Mouse (Mus musculus): ENCODE measurements around the gene Proz. TPM values are rescaled to one million over a fixed set of nuclear protein-coding genes. Genes with fewer than 3 reads are reported as not detected.

Proz gene
- total RNA-seq, 2 experiments from 2014 or later: not detected

DNA sequence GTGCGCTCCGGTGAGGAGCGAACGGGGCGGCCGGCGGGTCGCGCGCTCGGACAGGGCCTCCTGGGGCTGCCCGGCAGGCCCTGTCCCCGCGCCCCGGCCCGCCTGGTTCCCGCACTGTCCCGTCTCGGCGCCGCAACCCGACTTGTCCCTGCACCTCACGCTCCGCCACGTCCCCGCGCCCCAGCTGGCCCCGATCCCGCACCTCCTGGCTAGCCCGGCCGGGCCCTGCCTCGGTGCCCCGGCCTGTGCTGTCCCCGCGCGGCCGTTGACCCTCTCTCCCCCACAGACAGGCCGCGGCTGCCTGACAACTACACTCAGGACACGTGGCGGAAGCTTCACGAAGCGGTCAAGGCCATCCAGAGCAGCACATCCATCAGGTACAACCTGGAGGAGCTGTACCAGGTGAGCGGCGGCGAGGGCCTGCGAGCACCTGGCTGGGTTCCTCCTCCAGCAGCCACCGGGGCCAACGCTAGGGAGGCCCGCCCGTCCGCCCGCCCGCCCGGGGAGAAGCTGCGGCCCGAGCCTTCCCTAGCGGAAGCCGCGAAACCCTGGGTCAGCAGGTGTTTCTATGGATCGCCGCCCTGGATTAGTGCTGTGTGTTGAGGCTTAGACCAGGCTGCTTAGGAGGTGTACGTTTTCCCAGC, 45.3 kb downstream of the Proz start:
- DNase-seq (ENCODE audit: low spot score): peak; percentile 24

DNA sequence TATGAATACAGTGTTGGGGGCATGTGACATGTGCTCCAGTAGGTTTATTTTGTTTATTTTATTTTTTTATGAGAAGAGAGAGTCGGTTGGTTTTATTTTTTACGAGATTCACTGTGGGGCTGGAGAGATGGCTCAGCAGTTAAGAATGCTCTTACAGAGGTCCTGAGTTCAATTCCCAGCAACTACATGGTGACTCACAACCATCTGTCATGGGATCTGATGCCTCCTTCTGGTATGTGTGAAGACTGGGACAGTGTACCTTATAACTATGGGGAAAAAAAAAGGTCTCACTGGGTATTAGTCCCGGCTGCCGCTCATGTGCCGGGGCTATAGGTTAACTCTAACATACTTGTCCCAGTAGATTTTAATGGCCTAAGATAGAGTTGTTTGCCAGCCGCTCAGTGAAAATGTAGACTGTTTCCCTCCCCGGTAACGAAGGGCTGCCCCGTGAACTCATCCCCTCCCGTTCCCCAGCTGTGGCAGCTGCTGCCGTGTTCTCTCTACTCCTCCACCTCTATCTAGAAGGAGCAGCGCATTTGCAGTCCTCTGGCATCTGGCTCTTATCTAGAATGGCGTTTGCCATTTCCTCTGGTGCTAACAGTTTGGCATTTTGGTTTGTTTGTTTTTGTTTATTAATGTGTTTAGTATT, 47.4 kb downstream of the Proz start:
- DNase-seq (ENCODE audit: low spot score): no peak

DNA sequence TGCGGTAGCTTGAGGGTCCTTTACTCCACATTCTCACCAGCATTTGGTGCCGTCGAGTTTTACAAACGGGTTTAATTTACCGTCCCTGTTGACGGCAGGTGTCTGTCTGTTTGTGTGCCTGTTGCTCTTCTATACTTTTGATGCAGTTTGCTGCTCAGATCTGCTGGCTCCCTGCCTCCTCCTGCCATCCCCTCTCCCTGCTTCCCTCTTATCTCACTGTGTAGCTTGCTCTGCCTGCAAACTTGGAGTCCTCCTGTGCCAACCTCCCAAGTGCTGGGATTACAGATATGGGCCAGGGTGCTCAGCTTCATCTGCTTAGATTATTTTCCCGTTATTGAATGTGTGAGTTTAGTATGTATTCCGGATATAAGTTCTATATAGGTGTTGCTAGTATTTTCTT, 48.3 kb downstream of the Proz start:
- no peak for DNase-seq (ENCODE audit: low spot score)

DNA sequence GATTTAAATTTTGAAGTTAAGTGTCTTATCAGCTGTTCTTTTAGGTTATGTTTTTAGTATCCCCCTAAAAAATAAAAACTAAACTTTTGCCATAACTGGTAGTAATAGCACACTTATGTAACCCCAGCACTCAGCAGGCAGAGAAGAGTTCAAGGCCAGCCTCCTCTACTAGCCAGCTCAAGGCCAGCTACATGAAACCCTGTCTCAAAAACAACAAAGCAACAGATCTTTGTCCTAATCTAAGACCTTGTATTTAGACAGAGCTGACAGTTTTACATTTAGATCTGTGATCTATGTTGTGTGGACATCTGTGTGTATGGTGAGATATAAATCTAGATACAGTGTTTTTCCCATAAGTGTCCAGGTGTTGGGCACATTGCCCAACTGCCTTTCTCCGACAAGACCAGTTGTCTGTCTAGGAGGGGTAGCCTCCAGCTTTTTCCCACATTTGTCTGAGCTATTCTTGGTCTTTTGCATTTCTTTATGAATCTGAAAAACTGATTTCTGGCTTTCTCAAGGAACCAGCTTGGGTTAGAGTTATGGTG, 48.8 kb downstream of the Proz start:
- DNase-seq (ENCODE audit: low spot score): no peak

DNA sequence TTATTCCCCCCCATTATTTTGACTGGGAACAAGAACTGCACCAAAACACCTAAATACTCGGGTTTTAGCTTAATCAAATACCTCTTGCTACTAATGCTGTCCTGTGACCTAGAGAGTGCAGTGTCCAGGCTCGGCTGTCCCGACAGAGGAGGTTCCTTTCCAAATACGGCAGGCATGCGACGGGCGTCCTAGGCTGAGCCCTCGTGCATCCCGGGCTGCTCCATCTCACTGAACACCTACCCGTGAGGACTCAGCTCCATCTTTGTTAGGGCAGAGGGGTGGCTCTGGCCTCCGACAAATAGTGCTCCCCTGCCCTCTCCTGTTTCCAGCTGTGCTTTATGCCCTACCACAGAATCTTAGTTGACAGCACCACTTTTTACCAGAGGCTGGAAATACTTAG, 51.2 kb downstream of the Proz start:
- no peak for DNase-seq (ENCODE audit: low spot score)

DNA sequence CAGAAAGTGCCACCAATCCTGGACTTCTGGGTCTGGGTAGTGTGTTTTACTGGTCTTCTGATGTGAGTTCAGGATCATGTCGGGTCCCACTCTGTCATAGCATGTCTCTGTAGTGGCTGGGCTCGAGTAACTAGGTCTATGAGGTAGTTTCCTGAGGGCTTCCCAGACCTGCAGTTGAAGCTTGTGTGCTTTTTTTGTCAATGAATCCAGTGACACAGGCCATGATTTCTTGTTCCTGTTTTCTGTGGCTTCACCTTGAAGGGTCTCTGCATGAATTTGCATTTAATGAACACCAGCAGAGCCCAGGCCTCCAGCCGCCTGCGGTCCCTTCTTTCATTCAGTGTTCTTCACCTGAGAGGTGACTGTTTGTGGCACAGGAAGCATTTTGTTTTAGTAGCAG, 52.5 kb downstream of the Proz start:
- no peak for DNase-seq (ENCODE audit: low spot score)

DNA sequence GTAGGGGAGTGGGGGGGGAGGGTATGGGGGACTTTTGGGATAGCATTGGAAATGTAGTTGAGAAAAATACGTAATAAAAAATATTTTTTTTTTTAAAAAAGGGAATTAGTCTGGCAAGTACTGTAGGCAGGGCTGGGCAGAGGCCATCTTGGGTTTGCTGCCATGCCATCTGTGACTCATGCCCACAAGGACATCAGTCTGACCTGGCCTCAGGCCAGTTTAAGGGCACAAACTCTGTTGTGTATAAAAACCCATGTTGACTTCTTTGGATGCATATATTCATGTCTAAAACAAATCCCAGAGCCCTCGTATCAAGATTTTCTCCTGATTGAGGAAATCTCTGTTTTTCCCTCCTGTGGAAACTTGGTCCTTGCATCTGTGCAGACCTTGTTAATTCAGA, 56.4 kb downstream of the Proz start:
- DNase-seq (ENCODE audit: low spot score): no peak

DNA sequence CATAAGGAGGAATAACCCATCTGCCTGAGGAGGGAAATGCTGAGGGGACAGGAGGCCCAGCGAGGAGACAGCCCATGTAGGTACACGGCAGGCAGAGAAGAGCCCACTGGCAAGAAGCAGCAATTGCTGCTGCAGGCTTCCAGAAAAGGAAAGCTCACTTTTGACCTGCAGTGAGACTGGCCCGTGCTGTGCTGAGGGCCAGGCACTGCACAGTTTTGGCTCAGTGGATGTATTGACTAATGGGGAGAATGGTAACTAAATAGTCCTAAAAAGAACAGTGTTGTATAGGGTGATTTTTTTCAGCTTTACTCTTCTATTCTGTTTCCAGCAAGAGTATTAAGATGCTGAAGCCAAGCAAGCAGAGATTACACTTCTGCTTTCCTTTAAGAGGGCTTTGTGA, 57.8 kb downstream of the Proz start:
- no peak for DNase-seq (ENCODE audit: low spot score)

DNA sequence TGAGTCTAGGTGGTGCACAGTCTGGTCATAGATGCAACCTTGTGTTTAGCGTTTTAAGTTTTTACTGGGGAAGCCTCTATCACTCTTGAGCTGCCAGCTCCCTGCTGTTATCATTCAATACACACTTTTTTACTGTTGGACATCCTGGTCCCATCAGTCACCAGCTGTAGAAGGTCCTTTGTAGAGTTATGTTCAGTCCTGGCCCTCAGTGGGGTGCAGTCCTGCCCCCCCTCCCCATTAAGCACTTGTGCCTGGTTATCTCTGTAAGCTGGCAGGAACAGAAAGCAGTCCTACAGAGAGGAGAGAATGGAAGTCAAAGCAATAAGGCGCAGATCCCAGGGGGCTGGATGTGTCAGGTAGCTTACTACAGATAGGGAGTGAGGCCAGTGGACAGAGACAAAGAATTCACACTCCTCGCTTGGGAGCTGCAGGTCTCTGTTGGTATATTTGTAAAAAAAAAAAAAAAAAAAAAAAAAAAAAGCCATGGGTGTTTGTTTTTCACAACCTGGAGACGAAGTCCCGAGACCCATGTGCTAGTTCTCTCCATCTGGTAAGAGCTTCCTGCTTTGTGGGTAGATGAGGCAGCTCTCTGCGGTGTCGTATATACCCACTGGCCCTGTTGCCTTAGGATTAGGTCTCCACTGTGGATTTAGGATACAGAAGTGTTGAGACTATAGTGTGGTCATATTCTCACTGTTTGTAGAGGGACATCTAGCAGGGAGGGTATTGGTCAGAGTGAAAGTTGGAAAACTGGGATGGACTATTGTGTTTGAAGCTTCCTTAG, 60.4 kb downstream of the Proz start:
- no peak for DNase-seq (ENCODE audit: low spot score)

DNA sequence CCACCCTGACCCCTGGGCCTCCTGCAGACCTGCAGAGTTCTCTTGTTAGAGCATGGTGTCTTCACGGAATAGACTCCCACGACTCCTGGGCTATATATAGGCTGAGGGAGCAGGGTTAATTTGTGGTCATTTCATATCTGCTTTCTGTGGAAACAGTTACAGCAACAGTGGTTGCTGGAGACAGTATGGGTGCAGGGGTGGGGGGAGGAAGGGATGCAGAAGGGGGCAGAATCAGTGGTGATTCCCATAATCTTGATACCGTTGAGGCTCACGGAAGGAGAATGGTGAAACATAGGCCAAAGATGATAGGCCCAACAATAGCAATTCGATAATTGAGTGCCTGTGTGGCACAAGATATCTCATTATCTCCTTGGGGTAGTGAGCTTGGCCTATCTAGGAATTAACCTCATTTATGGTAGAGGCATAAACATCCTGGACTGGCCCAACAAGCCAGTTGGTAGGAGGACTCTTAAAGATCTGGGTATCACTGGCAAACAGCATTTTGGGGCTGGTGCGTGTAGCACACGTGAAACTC, 62.2 kb downstream of the Proz start:
- DNase-seq (ENCODE audit: low spot score): no peak

DNA sequence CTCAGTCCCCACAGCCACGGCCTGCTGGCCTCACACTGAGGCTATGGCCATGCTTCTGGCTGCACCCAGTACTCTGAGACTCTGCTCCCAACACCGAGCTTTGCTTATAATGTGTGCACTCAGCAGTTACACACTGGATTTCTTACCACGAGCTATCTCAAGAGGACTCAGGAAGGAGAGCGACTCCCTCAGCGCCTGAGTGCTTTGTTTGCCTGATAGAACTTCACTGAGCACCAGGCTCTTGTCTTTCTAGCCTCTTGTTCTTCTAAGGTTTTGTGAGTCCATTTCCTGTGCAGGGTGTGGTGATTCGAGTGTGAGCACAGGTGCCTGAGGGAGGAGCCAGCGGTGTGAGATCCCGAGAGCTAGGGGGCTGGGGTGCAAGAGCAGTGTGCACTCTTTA, 64.2 kb downstream of the Proz start:
- DNase-seq (ENCODE audit: low spot score): no peak

Other genes starting within 250 kb of the Proz start
- 10 to 100 TPM; 21.3 to 32.8 TPM for gene Mcf2l, start 187.1 kb upstream of the Proz start, total RNA-seq (2021)
- gene F7, start 34.9 kb upstream of the Proz start, total RNA-seq (2021): under 1 TPM in 1 of 2 experiments, not detected in 1; 0.11 TPM
- under 1 TPM in 1 of 2 experiments, not detected in 1; 0.21 TPM for gene F10, start 23.6 kb upstream of the Proz start, total RNA-seq (2021)
- gene Pcid2, start 44.5 kb downstream of the Proz start, total RNA-seq (2021): 1 to 10 TPM; 6.9 to 7.3 TPM
- gene Cul4a, start 44.7 kb downstream of the Proz start, total RNA-seq (2021): 10 to 100 TPM; 67.0 to 69.3 TPM
- 100 to 1,000 TPM; 401 to 443 TPM for gene Lamp1, start 98.2 kb downstream of the Proz start, total RNA-seq (2021)
- gene Grtp1, start 139.7 kb downstream of the Proz start, total RNA-seq (2021): 10 to 100 TPM; 11.5 to 15.0 TPM
- 10 to 100 TPM; 59.2 to 95.8 TPM for gene Adprhl1, start 193.2 kb downstream of the Proz start, total RNA-seq (2021)
- gene Dcun1d2, start 227.2 kb downstream of the Proz start, total RNA-seq (2021): 10 to 100 TPM; 80.3 to 83.8 TPM
- 10 to 100 TPM; 13.7 to 14.9 TPM for gene Tmco3, start 227.3 kb downstream of the Proz start, total RNA-seq (2021)

Measured in gastrocnemius, adult 18-20 months (tissue).